Mouse (Mus musculus) heart, postnatal 10 days (tissue): ENCODE measurements around the gene Plekhh2. TPM values are rescaled to one million over a fixed set of nuclear protein-coding genes. Genes with fewer than 3 reads are reported as not detected.
A peak's percentile ranks its signal among the peaks of the same experiment; 100 is the strongest.

Experiments
- DNase-seq, 2 experiments: peaks; one replicate each; pipeline ENCODE4 v3.0.0; 2021
- intact Hi-C: fragments of 180-260 bp; cut with DNase I; formaldehyde crosslinking; loops from one replicate; pipeline ENCODE4 v1.15.1; 2025
- total RNA-seq, 2 experiments: library from RNA; stranded (reverse); gene quantifications; 2 replicates each; pipeline ENCODE4 v1.2.3; 2021

The Plekhh2 gene
- total RNA-seq, 2 experiments from 2014 or later = 6.3 to 7.0 TPM

GRCm38 (mm10) chr17:84636328-84636727, 124.6 kb downstream of the Plekhh2 start:
- intact Hi-C loops = no loop called here
- DNase-seq = no peak

- no peak for DNase-seq
- intact Hi-C loops = no loop called here
Observed at GRCm38 (mm10) chr17:84637971-84638370, 126.3 kb downstream of the Plekhh2 start.

GRCm38 (mm10) chr17:84639796-84640378, 128.2 kb downstream of the Plekhh2 start:
- DNase-seq = no peak
- intact Hi-C loops = no loop called here

- intact Hi-C loops = no loop called here
- DNase-seq = peak in 1 of 2 experiments; percentile 50
Observed at GRCm38 (mm10) chr17:84641893-84642292, 130.2 kb downstream of the Plekhh2 start.

GRCm38 (mm10) chr17:84642324-84642723, 130.6 kb downstream of the Plekhh2 start:
- DNase-seq = no peak
- intact Hi-C loops = no loop called here

- intact Hi-C loops = no loop called here
Observed at GRCm38 (mm10) chr17:84644292-84645050, 132.8 kb downstream of the Plekhh2 start.

GRCm38 (mm10) chr17:84645119-84645518, 133.4 kb downstream of the Plekhh2 start:
- intact Hi-C loops = no loop called here
- DNase-seq = no peak

More at GRCm38 (mm10) chr17:84644292-84645050, 132.8 kb downstream of the Plekhh2 start:
- no peak for DNase-seq

GRCm38 (mm10) chr17:84645894-84646293, 134.2 kb downstream of the Plekhh2 start:
- no peak for DNase-seq
- intact Hi-C loops = no loop called here

- intact Hi-C loops = no loop called here
- DNase-seq = no peak
Observed at GRCm38 (mm10) chr17:84646477-84646876, 134.8 kb downstream of the Plekhh2 start.

- intact Hi-C loops = no loop called here
- DNase-seq = no peak
Observed at GRCm38 (mm10) chr17:84647630-84648029, 135.9 kb downstream of the Plekhh2 start.

GRCm38 (mm10) chr17:84650302-84651017, 138.8 kb downstream of the Plekhh2 start:
- intact Hi-C loops = no loop called here
- DNase-seq = no peak

- intact Hi-C loops = no loop called here
- DNase-seq = no peak
Observed at GRCm38 (mm10) chr17:84653544-84653943, 141.8 kb downstream of the Plekhh2 start.

- no peak for DNase-seq
- intact Hi-C loops = no loop called here
Observed at GRCm38 (mm10) chr17:84656205-84656604, 144.5 kb downstream of the Plekhh2 start.

- DNase-seq = no peak
- intact Hi-C loops = no loop called here
Observed at GRCm38 (mm10) chr17:84656653-84657421, 145.1 kb downstream of the Plekhh2 start.

- no peak for DNase-seq
- intact Hi-C loops = no loop called here
Observed at GRCm38 (mm10) chr17:84657422-84657732, 145.7 kb downstream of the Plekhh2 start.

GRCm38 (mm10) chr17:84657782-84658181, 146.1 kb downstream of the Plekhh2 start:
- intact Hi-C loops = no loop called here
- DNase-seq = no peak

- intact Hi-C loops = no loop called here
- no peak for DNase-seq
Observed at GRCm38 (mm10) chr17:84658195-84658594, 146.5 kb downstream of the Plekhh2 start.

GRCm38 (mm10) chr17:84658951-84659350, 147.3 kb downstream of the Plekhh2 start:
- DNase-seq = no peak
- intact Hi-C loops = no loop called here

- intact Hi-C loops = no loop called here
- no peak for DNase-seq
Observed at GRCm38 (mm10) chr17:84665053-84665452, 153.4 kb downstream of the Plekhh2 start.

GRCm38 (mm10) chr17:84665691-84666090, 154.0 kb downstream of the Plekhh2 start:
- intact Hi-C loops = no loop called here
- DNase-seq = no peak

GRCm38 (mm10) chr17:84667848-84668247, 156.2 kb downstream of the Plekhh2 start:
- DNase-seq = no peak
- intact Hi-C loops = no loop called here
